Mouse (Mus musculus): ENCODE data around the gene Pigz. TPM values are rescaled to one million over a fixed set of nuclear protein-coding genes. Genes with fewer than 3 reads are reported as not detected.
"Not testable (repeated sequence)": the region's sequence is repeated elsewhere in the genome, so short reads cannot be mapped to it uniquely, and the experiment has no call there.

Gene Pigz
- total and polyA plus RNA-seq, 3 experiments = 0.23 to 0.28 TPM; not detected in 1

DNA sequence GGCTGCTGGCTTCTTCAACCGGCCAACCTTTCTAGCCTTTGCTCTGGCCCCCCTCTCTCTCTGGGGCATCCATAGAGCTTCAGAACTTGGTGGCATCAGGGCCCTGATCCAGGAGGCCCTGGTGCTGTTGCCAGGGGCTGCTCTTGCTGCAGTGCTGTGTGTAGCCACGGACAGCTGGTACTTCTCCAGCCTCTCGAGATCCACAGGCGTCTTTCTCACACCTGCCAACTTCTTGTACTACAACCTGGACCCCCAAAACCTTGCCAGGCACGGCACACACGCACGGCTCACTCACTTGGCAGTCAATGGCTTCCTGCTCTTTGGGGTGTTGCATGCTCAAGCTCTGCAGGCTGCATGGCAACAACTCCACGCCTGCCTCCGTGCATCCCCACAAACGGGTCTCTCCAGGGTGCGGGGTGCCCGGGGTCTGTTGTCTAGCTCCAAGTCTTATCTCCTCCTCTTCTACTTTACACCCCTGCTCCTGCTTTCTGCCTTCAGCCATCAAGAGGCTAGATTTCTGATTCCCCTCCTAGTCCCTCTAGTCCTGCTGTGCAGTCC lies 11.1 kb downstream of the Pigz start:
- H3K36me3 ChIP-seq (ENCODE audit: control insufficient read depth in 1 of 2, insufficient read depth in 2 of 2, low read length in 2 of 2) = peaks cover 0 to 12% of the 10 kb centered on the region in 2 experiments; a peak in 3 of 4 replicates
- no peak overlapping the region for H3K27ac ChIP-seq (ENCODE audit: control insufficient read depth, low read depth, low read length)
- H3K9ac ChIP-seq (ENCODE audit: control insufficient read depth, low read depth, low read length, poor library complexity, severe bottlenecking) = no peak overlapping the region
- no peaks in the 10 kb centered on the region for H3K27me3 ChIP-seq (ENCODE audit: control insufficient read depth in 1 of 2, insufficient read depth in 2 of 2, low read length in 2 of 2)
- peaks cover 37% of the 10 kb centered on the region for H3K79me2 ChIP-seq (ENCODE audit: control insufficient read depth, insufficient read depth, low read length, poor library complexity)
- no peak for DNase-seq (ENCODE audit: low read depth, low spot score)
- TF ChIP-seq MAZ (IDR thresholded peaks at IDR 0.05; ENCODE audit: low read depth, low read length) (no peak), NELFE (IDR thresholded peaks at IDR 0.05; ENCODE audit: low read depth, low read length) (no peak), ZMIZ1 (IDR thresholded peaks at IDR 0.05; ENCODE audit: low read depth, low read length) (no peak), RAD21 (IDR thresholded peaks at IDR 0.05; ENCODE audit: low read depth, low read length) (no peak), HCFC1 (IDR thresholded peaks at IDR 0.05; ENCODE audit: low read depth, low read length) (no peak), MYC (IDR thresholded peaks at IDR 0.05; ENCODE audit: low read depth, low read length) (no peak), GABPA (IDR thresholded peaks at IDR 0.05; ENCODE audit: low read depth, low read length) (no peak)
- no peaks in the 10 kb centered on the region for H3K9me3 ChIP-seq (replicated peaks; ENCODE audit: insufficient read depth, low read length)
- peaks cover 4 to 20% of the 10 kb centered on the region in 2 experiments for H3K4me1 ChIP-seq (ENCODE audit: control insufficient read depth in 1 of 2, insufficient read depth in 2 of 2, low read length in 2 of 2)
- no peak overlapping the region for H3K4me3 ChIP-seq (ENCODE audit: control insufficient read depth in 1 of 2, insufficient read depth in 1 of 2, low read depth in 2 of 2, low read length in 2 of 2)

DNA sequence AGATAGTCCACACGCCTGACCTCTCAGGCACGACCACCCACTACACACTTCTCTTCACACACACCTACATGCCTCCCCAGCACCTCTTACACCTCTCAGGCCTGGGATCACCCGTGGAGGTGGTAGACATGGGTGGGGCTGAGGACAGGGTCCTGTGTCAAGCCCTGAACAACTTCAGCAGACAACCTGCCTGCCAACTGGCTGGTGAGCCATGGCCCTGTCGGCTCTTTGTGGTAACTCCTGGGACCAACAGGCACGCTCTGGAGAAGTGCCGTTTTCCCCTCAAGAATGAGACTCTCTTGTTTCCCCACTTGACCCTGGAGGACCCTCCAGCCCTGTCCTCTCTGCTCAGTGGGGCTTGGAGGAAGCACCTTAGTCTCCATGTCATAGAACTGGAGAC lies 11.7 kb downstream of the Pigz start:
- peaks cover 43% of the 10 kb centered on the region for H3K79me2 ChIP-seq (ENCODE audit: control insufficient read depth, insufficient read depth, low read length, poor library complexity)
- no peak overlapping the region for H3K27ac ChIP-seq (ENCODE audit: control insufficient read depth, low read depth, low read length)
- H3K9ac ChIP-seq (ENCODE audit: control insufficient read depth, low read depth, low read length, poor library complexity, severe bottlenecking) = no peak overlapping the region
- DNase-seq (ENCODE audit: low read depth, low spot score) = no peak
- H3K4me1 ChIP-seq (ENCODE audit: control insufficient read depth in 1 of 2, insufficient read depth in 2 of 2, low read length in 2 of 2) = peaks cover 4 to 17% of the 10 kb centered on the region in 2 experiments
- peaks cover 0 to 17% of the 10 kb centered on the region in 2 experiments; a peak in 3 of 4 replicates for H3K36me3 ChIP-seq (ENCODE audit: control insufficient read depth in 1 of 2, insufficient read depth in 2 of 2, low read length in 2 of 2)
- H3K4me3 ChIP-seq (ENCODE audit: control insufficient read depth in 1 of 2, insufficient read depth in 1 of 2, low read depth in 2 of 2, low read length in 2 of 2) = no peak overlapping the region
- no peaks in the 10 kb centered on the region for H3K27me3 ChIP-seq (ENCODE audit: control insufficient read depth in 1 of 2, insufficient read depth in 2 of 2, low read length in 2 of 2)
- H3K9me3 ChIP-seq (replicated peaks; ENCODE audit: insufficient read depth, low read length) = no peaks in the 10 kb centered on the region
- TF ChIP-seq ELF1 (IDR thresholded peaks at IDR 0.05; ENCODE audit: low read depth, low read length) = no peak
- no peak for TF ChIP-seq ETS1 (IDR thresholded peaks at IDR 0.05; ENCODE audit: low read depth, low read length)
- TF ChIP-seq CHD2 (IDR thresholded peaks at IDR 0.05; ENCODE audit: low read length) = no peak
- no peak for TF ChIP-seq POLR2AphosphoS5 (IDR thresholded peaks at IDR 0.05; ENCODE audit: borderline replicate concordance, low read depth, low read length)
- TF ChIP-seq JUND (IDR thresholded peaks at IDR 0.05; ENCODE audit: low read depth, low read length) = no peak
- no peak for TF ChIP-seq ZKSCAN1 (IDR thresholded peaks at IDR 0.05; ENCODE audit: low read depth, low read length)
- TF ChIP-seq MEF2A (IDR thresholded peaks at IDR 0.05; ENCODE audit: extremely low read depth, insufficient replicate concordance, low read depth, low read length, poor library complexity, severe bottlenecking) = no peak
- TF ChIP-seq MAX (IDR thresholded peaks at IDR 0.05; ENCODE audit: low read length) = no peak
- no peak for TF ChIP-seq MXI1 (IDR thresholded peaks at IDR 0.05; ENCODE audit: low read depth, low read length)

DNA sequence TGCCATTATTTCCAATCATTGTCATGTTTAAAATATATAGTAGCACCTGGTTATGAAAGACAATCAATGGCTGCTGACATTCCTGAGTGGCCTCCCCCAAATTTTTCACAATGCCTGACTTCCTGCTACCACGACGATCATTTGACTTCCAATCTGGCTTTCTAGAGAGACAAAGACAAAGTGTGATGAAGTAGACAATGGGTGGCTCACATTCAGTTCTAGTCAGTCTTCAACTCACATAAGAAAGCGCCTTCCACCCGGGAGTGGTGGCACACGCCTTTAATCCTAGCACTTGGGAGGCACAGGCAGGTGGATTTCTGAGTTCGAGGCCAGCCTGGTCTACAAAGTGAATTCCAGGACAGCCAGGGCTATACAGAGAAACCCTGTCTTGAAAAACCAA lies 12.3 kb downstream of the Pigz start:
- H3K36me3 ChIP-seq (ENCODE audit: control insufficient read depth in 1 of 2, insufficient read depth in 2 of 2, low read length in 2 of 2) = peaks cover 0 to 15% of the 10 kb centered on the region in 2 experiments; a peak in 3 of 4 replicates
- not testable (repeated sequence) for H3K9me3 ChIP-seq (replicated peaks; ENCODE audit: insufficient read depth, low read length); H3K27me3 ChIP-seq (ENCODE audit: control insufficient read depth in 1 of 2, insufficient read depth in 2 of 2, low read length in 2 of 2); H3K4me3 ChIP-seq (ENCODE audit: control insufficient read depth in 1 of 2, insufficient read depth in 1 of 2, low read depth in 2 of 2, low read length in 2 of 2); DNase-seq (ENCODE audit: low read depth, low spot score); H3K9ac ChIP-seq (ENCODE audit: control insufficient read depth, low read depth, low read length, poor library complexity, severe bottlenecking); H3K27ac ChIP-seq (ENCODE audit: control insufficient read depth, low read depth, low read length)
- H3K4me1 ChIP-seq (ENCODE audit: control insufficient read depth in 1 of 2, insufficient read depth in 2 of 2, low read length in 2 of 2) = peaks cover 4 to 13% of the 10 kb centered on the region in 2 experiments; a peak in 3 of 4 replicates
- peaks cover 49% of the 10 kb centered on the region for H3K79me2 ChIP-seq (ENCODE audit: control insufficient read depth, insufficient read depth, low read length, poor library complexity)

Measured in MEL (cell line).